Mouse (Mus musculus) liver, adult 2 months (tissue): Measurements from ENCODE around the gene Gm10190.

Experiments
- CTCF ChIP-seq: fragments of 200-500 bp; IDR thresholded peaks from 2 replicates; pipeline ENCODE4 v1.5.1; 2011; ENCODE audit warnings: low read depth, low read length, control low read depth
- POLR2A ChIP-seq: fragments of 200-500 bp; IDR thresholded peaks from 2 replicates; pipeline ENCODE4 v1.6.1; 2011; ENCODE audit warnings: low read length, control low read depth; ENCODE audit not compliant: insufficient read depth; ENCODE audit errors: extremely low read depth

- TF ChIP-seq CTCF (no peak), POLR2A (no peak)
These were observed 45.4 kb upstream of the Gm10190 start for GRCm38 (mm10) chr17:80418572-80419210.
